Mouse (Mus musculus) ES-E14 (cell line): ENCODE measurements at regions not wholly inside any gene's neighbourhood (a gene's known extent, or its start where the extent isn't known, plus 50 kb on each side); places are given as distances from the start of the nearest gene placed in this dataset.

ENCODE experiments used
- DNase-seq: peaks from one replicate; pipeline ENCODE4 v3.0.0-alpha.2; 2013; ENCODE audit warnings: low read depth, low spot score
- H3K27ac ChIP-seq: 2 replicates; pipeline ENCODE4 v1.5.1; 2012; ENCODE audit warnings: low read depth, mild to moderate bottlenecking, low read length, moderate library complexity, mixed read lengths; ENCODE audit not compliant: poor library complexity, insufficient read depth, severe bottlenecking
- H3K36me3 ChIP-seq: 2 replicates; pipeline ENCODE4 v1.6.1; 2012; ENCODE audit warnings: mild to moderate bottlenecking, low read length, moderate library complexity, mixed read lengths; ENCODE audit not compliant: control insufficient read depth, poor library complexity, insufficient read depth, severe bottlenecking
- H3K4me1 ChIP-seq, 2 experiments: fragments of 150-350 bp in 1 of 2; sonication (generic) in 1 of 2; 2 replicates each; pipeline ENCODE4 v1.6.1; 2012; ENCODE audit warnings: low read length in 2 of 2, mild to moderate bottlenecking in 1 of 2, mixed read lengths in 1 of 2; ENCODE audit not compliant: control insufficient read depth in 2 of 2, insufficient read depth in 2 of 2, poor library complexity in 1 of 2
- H3K4me3 ChIP-seq, 2 experiments: fragments of 150-350 bp in 1 of 2; sonication (generic) in 1 of 2; 2 replicates each; pipeline ENCODE4 v1.5.1; 2012; ENCODE audit warnings: low read length in 2 of 2, low read depth in 1 of 2, mild to moderate bottlenecking in 1 of 2, mixed read lengths in 1 of 2; ENCODE audit not compliant: insufficient read depth in 1 of 2, poor library complexity in 1 of 2, severe bottlenecking in 1 of 2
- H3K9ac ChIP-seq: 2 replicates; pipeline ENCODE4 v1.6.1; 2012; ENCODE audit warnings: low read depth, mild to moderate bottlenecking, low read length, mixed read lengths; ENCODE audit not compliant: poor library complexity, insufficient read depth, severe bottlenecking
- H3K9me3 ChIP-seq: fragments of 150-350 bp; sonication (generic); 2 replicates; pipeline ENCODE4 v1.6.1; 2012; ENCODE audit warnings: low read depth, mild to moderate bottlenecking, low read length; ENCODE audit not compliant: control insufficient read depth, insufficient read depth
- CHD2 ChIP-seq: IDR thresholded peaks from 2 replicates; pipeline ENCODE4 v1.6.1; 2014; ENCODE audit warnings: mild to moderate bottlenecking, low read depth, low read length, inconsistent platforms
- HCFC1 ChIP-seq: IDR thresholded peaks from 2 replicates; pipeline ENCODE4 v1.6.1; 2012; ENCODE audit warnings: low read length, inconsistent platforms, borderline replicate concordance; ENCODE audit not compliant: insufficient read depth
- MAFK ChIP-seq: IDR thresholded peaks from 2 replicates; pipeline ENCODE4 v1.6.1; 2014; ENCODE audit warnings: mild to moderate bottlenecking, low read depth, low read length, inconsistent platforms; ENCODE audit not compliant: insufficient read depth
- ZC3H11A ChIP-seq: IDR thresholded peaks from 2 replicates; pipeline ENCODE4 v1.6.1; 2012; ENCODE audit warnings: low read depth, mild to moderate bottlenecking, inconsistent platforms, low read length, borderline replicate concordance
- ZNF384 ChIP-seq: IDR thresholded peaks from 2 replicates; pipeline ENCODE4 v1.6.1; 2012; ENCODE audit warnings: low read depth, low read length, inconsistent platforms
- in situ Hi-C, 2 experiments: fragments of 600-800 bp; cut with MboI; formaldehyde crosslinking; loops; one replicate each; pipeline ENCODE4 v1.15.1; 2025; ENCODE audit warnings: low sequenced_read_pairs in 2 of 2, inconsistent platforms in 1 of 2; ENCODE audit not compliant: unreplicated experiment in 2 of 2

DNA sequence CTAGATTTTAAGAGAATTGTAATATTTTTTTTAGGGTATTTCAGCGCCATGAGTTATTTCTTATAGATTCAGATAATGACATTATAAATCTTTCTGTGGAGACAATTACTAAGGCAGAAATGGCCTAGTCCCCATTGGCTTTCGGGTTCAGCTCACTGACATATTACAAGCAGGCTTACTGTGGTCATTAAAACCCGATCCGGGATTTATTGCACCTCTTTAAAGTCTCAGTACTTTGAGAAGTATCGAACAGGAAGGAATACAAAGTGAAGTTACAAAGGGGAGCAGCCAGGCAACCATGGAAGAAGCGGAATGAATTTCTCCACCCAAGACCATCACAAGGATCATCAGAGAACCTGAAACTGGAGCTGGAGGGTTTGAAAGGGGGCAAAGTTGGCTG, 189.8 kb downstream of the Gm11011 start:
- no peaks in the 10 kb centered on the region for H3K4me1 ChIP-seq
- no peaks in the 10 kb centered on the region for H3K9me3 ChIP-seq
- TF ChIP-seq MAFK (no peak), ZC3H11A (no peak), CHD2 (no peak), ZNF384 (no peak), HCFC1 (no peak)
- no peak for DNase-seq
- no peak overlapping the region for H3K4me3 ChIP-seq
- no peak overlapping the region for H3K9ac ChIP-seq
- in situ Hi-C loops: no loop called here
- no peaks in the 10 kb centered on the region for H3K36me3 ChIP-seq
- no peak overlapping the region for H3K27ac ChIP-seq

DNA sequence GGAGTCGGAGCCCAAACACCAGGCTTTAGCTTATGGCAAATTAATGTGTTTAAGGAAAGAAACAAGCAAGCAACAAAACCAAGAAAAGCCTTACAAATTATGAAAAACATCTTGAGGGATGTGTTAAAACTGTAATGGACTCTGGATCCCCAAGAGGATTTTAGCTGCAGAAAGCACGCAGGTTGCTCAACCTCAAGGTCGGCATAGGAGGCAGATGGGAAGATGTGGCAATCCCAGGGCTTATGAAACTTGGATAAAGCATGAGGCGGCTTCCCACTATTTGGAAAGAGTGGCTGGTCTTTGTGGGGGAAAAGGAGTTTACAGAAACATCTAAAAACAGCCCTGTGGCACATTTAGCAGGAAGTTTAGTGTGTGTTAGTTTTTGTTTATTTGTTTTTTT, 190.5 kb downstream of the Gm11011 start:
- H3K4me3 ChIP-seq: no peak overlapping the region
- H3K27ac ChIP-seq: no peak overlapping the region
- H3K4me1 ChIP-seq: no peaks in the 10 kb centered on the region
- in situ Hi-C loops: no loop called here
- DNase-seq: no peak
- H3K9ac ChIP-seq: no peak overlapping the region
- TF ChIP-seq CHD2: no peak
- no peak for TF ChIP-seq HCFC1
- no peak for TF ChIP-seq ZC3H11A
- TF ChIP-seq MAFK: no peak
- TF ChIP-seq ZNF384: no peak
- H3K9me3 ChIP-seq: no peaks in the 10 kb centered on the region
- H3K36me3 ChIP-seq: no peaks in the 10 kb centered on the region

DNA sequence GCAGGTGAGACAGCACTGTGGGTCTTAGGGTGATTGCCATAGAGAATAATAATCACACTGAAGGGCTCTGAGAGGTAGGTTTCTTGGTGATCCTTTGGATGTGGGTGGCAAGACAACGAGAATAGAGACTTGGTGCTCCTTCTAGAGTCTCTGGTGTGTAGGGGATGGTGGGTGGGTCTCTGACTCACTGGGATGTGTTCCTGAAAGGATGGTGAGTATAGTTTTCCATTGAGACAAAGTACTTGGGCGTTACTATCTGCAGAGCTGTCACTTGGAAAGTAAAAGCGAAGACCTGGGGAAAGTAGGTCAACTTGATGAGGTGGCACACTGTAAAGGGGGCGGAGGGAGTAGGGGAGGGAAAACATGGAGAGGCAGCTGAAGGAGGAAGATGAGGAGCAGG, 191.3 kb downstream of the Gm11011 start:
- Histone ChIP-seq H3K9me3 (no peaks in the 10 kb centered on the region), H3K9ac (no peak overlapping the region), H3K36me3 (no peaks in the 10 kb centered on the region), H3K4me3 (no peak overlapping the region), H3K27ac (no peak overlapping the region), H3K4me1 (no peaks in the 10 kb centered on the region)
- in situ Hi-C loops: no loop called here
- TF ChIP-seq HCFC1: no peak
- no peak for TF ChIP-seq ZNF384
- TF ChIP-seq ZC3H11A: no peak
- TF ChIP-seq CHD2: no peak
- TF ChIP-seq MAFK: no peak
- no peak for DNase-seq

DNA sequence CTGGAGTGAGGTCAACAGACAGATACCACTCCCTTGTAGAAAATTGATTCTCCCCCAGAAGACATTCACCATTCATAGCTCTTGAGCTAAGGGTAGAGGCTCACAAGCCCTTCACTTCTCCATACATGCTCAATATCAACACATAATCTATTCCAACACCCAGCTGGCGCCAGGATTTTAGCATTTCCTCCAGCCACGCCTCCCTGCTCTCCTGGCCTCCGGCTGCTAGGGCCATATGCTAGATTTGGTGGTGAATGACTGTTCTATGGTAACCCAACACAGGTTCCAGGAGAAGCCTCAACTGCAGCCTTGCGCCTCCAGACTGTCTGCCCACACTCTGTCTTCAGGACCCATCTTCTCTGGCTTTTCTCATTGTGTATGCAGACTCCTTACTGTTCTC, 197.9 kb downstream of the Gm11011 start:
- Histone ChIP-seq H3K4me3 (no peak overlapping the region), H3K4me1 (no peaks in the 10 kb centered on the region), H3K9ac (no peak overlapping the region), H3K27ac (no peak overlapping the region), H3K36me3 (no peaks in the 10 kb centered on the region), H3K9me3 (no peaks in the 10 kb centered on the region)
- no peak for DNase-seq
- TF ChIP-seq HCFC1: no peak
- TF ChIP-seq ZNF384: no peak
- no peak for TF ChIP-seq ZC3H11A
- in situ Hi-C loops: no loop called here

DNA sequence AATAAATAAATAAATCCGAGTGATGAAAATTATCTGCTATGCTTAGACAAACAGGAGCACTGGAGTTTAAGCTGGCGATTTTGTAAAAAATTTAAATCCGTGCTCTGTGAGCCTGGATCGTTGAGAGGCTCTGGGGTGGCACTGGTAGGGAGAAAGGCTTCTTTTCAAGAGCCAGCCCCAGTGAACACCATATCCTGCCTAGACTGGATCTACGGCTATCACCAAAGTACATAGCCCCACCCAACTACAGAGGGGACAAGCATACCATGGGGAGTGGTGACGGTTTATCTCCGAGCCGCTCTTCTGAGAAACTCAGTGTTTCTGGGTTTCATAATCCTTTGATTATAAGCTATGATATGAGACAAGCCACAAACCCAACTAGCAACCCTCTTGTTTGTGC, 199.0 kb downstream of the Gm11011 start:
- Histone ChIP-seq H3K36me3 (no peaks in the 10 kb centered on the region), H3K4me3 (no peak overlapping the region), H3K4me1 (no peaks in the 10 kb centered on the region), H3K9ac (no peak overlapping the region), H3K27ac (no peak overlapping the region), H3K9me3 (no peaks in the 10 kb centered on the region)
- TF ChIP-seq MAFK (no peak), CHD2 (no peak), ZC3H11A (no peak), ZNF384 (no peak), HCFC1 (no peak)
- DNase-seq: no peak
- in situ Hi-C loops: no loop called here
